Mouse (Mus musculus) cerebellum, adult 2 months (tissue): Measurements from ENCODE around the gene Mlip.

ENCODE experiments used
- CTCF ChIP-seq: fragments of 200-500 bp; IDR thresholded peaks from 2 replicates; pipeline ENCODE4 v1.5.1; 2011; ENCODE audit warnings: low read depth, mild to moderate bottlenecking, control low read depth, low read length, moderate library complexity, borderline replicate concordance; ENCODE audit not compliant: insufficient read depth
- POLR2A ChIP-seq: fragments of 200-500 bp; IDR thresholded peaks from 2 replicates; pipeline ENCODE4 v1.6.1; 2011; ENCODE audit warnings: low read length, control low read depth, borderline replicate concordance; ENCODE audit not compliant: insufficient read depth

DNA sequence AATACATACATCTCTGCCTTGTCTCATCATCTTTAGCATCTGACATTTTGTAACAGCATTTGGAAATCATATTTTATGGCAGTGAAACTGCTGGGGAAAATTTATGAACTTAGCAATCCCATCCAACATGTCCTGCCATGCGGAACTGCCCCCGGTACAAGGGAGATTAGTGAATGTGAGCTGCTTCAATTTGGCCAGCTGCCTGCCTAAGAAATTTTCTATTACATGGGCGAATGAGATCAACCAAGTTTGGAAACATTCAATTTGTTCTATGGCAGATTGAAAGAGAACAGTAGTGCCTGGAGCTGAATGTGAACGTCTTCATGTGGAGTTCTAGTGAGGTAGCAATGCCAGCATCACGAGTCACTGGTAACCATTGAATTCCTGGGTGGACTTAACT lies 191.0 kb downstream of the Mlip start:
- TF ChIP-seq CTCF, result no peak
- no peak for TF ChIP-seq POLR2A
